In genomic region chr14:8146611-8147223, GRCm38 (mm10) we compare ENCODE assay signal across 18 mouse cellular contexts. TPM values are rescaled to one million over a fixed set of nuclear protein-coding genes. Genes with fewer than 3 reads are reported as not detected.
DNase-seq lines count a peak whose midpoint lies in the region; ATAC-seq and TF ChIP-seq lines count a peak whose summit lies in the region.
"Had no signal": no experiment of that assay in that cellular context is flagged by ENCODE, and none has a peak within 500 bp of the region (broad histone marks: within the 10 kb centered on the region; RNA-seq: fewer than 3 reads in every experiment).

No protein-coding gene starts in this region.

- 77% methylated on average over 10 of the region's 11 CpGs for WGBS in intestine, embryonic 15.5 days
- WGBS in intestine, postnatal 0 days: 57% methylated on average over 11 of the region's 11 CpGs
- 71% methylated on average over 11 of the region's 11 CpGs for WGBS in stomach, embryonic 15.5 days

- H3K4me1 ChIP-seq in intestine, embryonic 15.5 days (replicated peaks): 0 out of 2 replicates have a peak, but pooled peaks cover 3% of the 10 kb centered on the region
- H3K4me1 ChIP-seq in intestine, postnatal 0 days (replicated peaks; ENCODE audit: control insufficient read depth, insufficient read depth, low read length): no peaks in the 10 kb centered on the region
- H3K4me1 ChIP-seq in stomach, embryonic 15.5 days: no peaks in the 10 kb centered on the region
- H3K4me1 ChIP-seq: forebrain, embryonic 12.5 days; hindbrain, embryonic 12.5 days had no signal

- 0 out of 2 replicates have a peak overlapping the region, but pooled peaks have one; percentile 48 for H3K27ac ChIP-seq in intestine, embryonic 15.5 days
- H3K27ac ChIP-seq in intestine, postnatal 0 days (ENCODE audit: low read depth, low read length): peak overlapping the region; percentile 93
- peak overlapping the region; percentile 35; the same call in 1 of the 2 replicates for H3K27ac ChIP-seq in stomach, embryonic 15.5 days
- H3K27ac ChIP-seq: embryonic facial prominence, embryonic 13.5 days; forebrain, embryonic 12.5 days; heart, adult 2 months; hindbrain, embryonic 12.5 days had no signal

- no peak overlapping the region for H3K9ac ChIP-seq in intestine, embryonic 15.5 days
- no peak overlapping the region for H3K9ac ChIP-seq in intestine, postnatal 0 days (ENCODE audit: low read depth, low read length)
- H3K9ac ChIP-seq in stomach, embryonic 15.5 days: no peak overlapping the region
- H3K9ac ChIP-seq: embryonic facial prominence, embryonic 13.5 days; forebrain, embryonic 12.5 days; hindbrain, embryonic 12.5 days had no signal

- H3K36me3 ChIP-seq in intestine, embryonic 15.5 days: peaks cover 7% of the 10 kb centered on the region; the same call in 1 of the 2 replicates
- H3K36me3 ChIP-seq in intestine, postnatal 0 days (ENCODE audit: control insufficient read depth, insufficient read depth): peaks cover 59% of the 10 kb centered on the region
- H3K36me3 ChIP-seq in stomach, embryonic 15.5 days: peaks cover 25% of the 10 kb centered on the region; the same call in 1 of the 2 replicates

- peak; percentile 94 for ATAC-seq in intestine, embryonic 15.5 days
- ATAC-seq in intestine, postnatal 0 days: peak; percentile 96
- peak; percentile 70 for ATAC-seq in stomach, embryonic 15.5 days (ENCODE audit: insufficient read depth, low FRiP score, low read depth)
- ATAC-seq: hindbrain, embryonic 16.5 days had no signal

- no peaks in the 10 kb centered on the region for H3K27me3 ChIP-seq in intestine, embryonic 15.5 days (replicated peaks)
- no peaks in the 10 kb centered on the region for H3K27me3 ChIP-seq in intestine, postnatal 0 days (replicated peaks; ENCODE audit: control insufficient read depth, insufficient read depth, low read length)
- H3K27me3 ChIP-seq in stomach, embryonic 15.5 days (replicated peaks): no peaks in the 10 kb centered on the region
- H3K27me3 ChIP-seq: embryonic facial prominence, embryonic 13.5 days; forebrain, embryonic 12.5 days; hindbrain, embryonic 12.5 days had no signal

- no peak overlapping the region for H3K4me2 ChIP-seq in intestine, embryonic 15.5 days (replicated peaks)
- H3K4me2 ChIP-seq in intestine, postnatal 0 days (replicated peaks; ENCODE audit: low read depth): no peak overlapping the region
- no peak overlapping the region for H3K4me2 ChIP-seq in stomach, embryonic 15.5 days
- H3K4me2 ChIP-seq: embryonic facial prominence, embryonic 13.5 days; forebrain, embryonic 12.5 days; hindbrain, embryonic 12.5 days had no signal

- no peak overlapping the region for H3K4me3 ChIP-seq in intestine, embryonic 15.5 days (replicated peaks)
- no peak overlapping the region for H3K4me3 ChIP-seq in intestine, postnatal 0 days (ENCODE audit: low read depth, low read length)
- no peak overlapping the region for H3K4me3 ChIP-seq in stomach, embryonic 15.5 days (replicated peaks)
- H3K4me3 ChIP-seq: embryonic facial prominence, embryonic 13.5 days; forebrain, embryonic 12.5 days; heart, adult 2 months; hindbrain, embryonic 12.5 days had no signal

- no peaks in the 10 kb centered on the region for H3K9me3 ChIP-seq in intestine, embryonic 15.5 days
- no peaks in the 10 kb centered on the region for H3K9me3 ChIP-seq in intestine, postnatal 0 days (ENCODE audit: control insufficient read depth)
- H3K9me3 ChIP-seq in stomach, embryonic 15.5 days: no peaks in the 10 kb centered on the region
- H3K9me3 ChIP-seq: embryonic facial prominence, embryonic 13.5 days; forebrain, embryonic 12.5 days; hindbrain, embryonic 12.5 days had no signal

- DNase-seq in adrenal gland, postnatal 4 days (ENCODE audit: low spot score in 2 of 2): no peak
- no peak for DNase-seq in kidney, postnatal 14 days
- no peak for DNase-seq in adrenal gland, adult 8-10 months
- DNase-seq: adrenal gland, adult 2 months; cerebellum, adult 11-12 months; cerebellum, adult 9-10 months; cerebellum, postnatal 36 days; gastrocnemius, postnatal 10 days; heart, adult 2 months; heart, postnatal 10 days; heart, postnatal 4 days had no signal

- TF ChIP-seq CTCF in intestine, postnatal 0 days (IDR thresholded peaks at IDR 0.05; ENCODE audit: low read depth): no peak

RNA-seq across cellular contexts. Expression of gene Pdhb, which starts 26.1 kb away (rescaled TPM):
- 197 and 198 TPM in 2 replicates for polyA plus RNA-seq in intestine, embryonic 15.5 days (2015; fragmentation: Nextera tagmentation; extraction: Ambion mirVana)
- polyA plus RNA-seq in intestine, postnatal 0 days (2015; fragmentation: Nextera tagmentation; extraction: Ambion mirVana): 140 and 149 TPM in 2 replicates
- 176 and 189 TPM in 2 replicates for polyA plus RNA-seq in stomach, embryonic 15.5 days (2015; fragmentation: Nextera tagmentation; extraction: Ambion mirVana)
- 100 to 1,000 TPM; 233 to 238 TPM for total RNA-seq in adrenal gland, postnatal 4 days (2021)
- total RNA-seq in adrenal gland, adult 8-10 months (2022): 100 to 1,000 TPM; 184 to 265 (median 230) TPM

RNA-seq across cellular contexts. Expression of gene Pxk, which starts 48.7 kb away (rescaled TPM):
- 35.2 and 36.3 TPM in 2 replicates for polyA plus RNA-seq in intestine, embryonic 15.5 days (2015; fragmentation: Nextera tagmentation; extraction: Ambion mirVana)
- polyA plus RNA-seq in intestine, postnatal 0 days (2015; fragmentation: Nextera tagmentation; extraction: Ambion mirVana): 59.2 and 62.0 TPM in 2 replicates
- 39.0 and 39.6 TPM in 2 replicates for polyA plus RNA-seq in stomach, embryonic 15.5 days (2015; fragmentation: Nextera tagmentation; extraction: Ambion mirVana)
- 10 to 100 TPM; 33.2 to 37.1 TPM for total RNA-seq in adrenal gland, postnatal 4 days (2021)
- total RNA-seq in adrenal gland, adult 8-10 months (2022): 10 to 100 TPM; 62.3 to 72.3 (median 68.1) TPM

Comparison
In these comparisons a context has a peak if more than half of its experiments do, and no peak if none do; other contexts are left out.
1. H3K27ac ChIP-seq: peak in every context shown above with its lines; median percentile 93 in intestine, postnatal 0 days; 48 in intestine, embryonic 15.5 days; 35 in stomach, embryonic 15.5 days.